Mouse (Mus musculus) limb, embryonic 10.5 days (tissue): ENCODE data around the gene Rhbdl1. TPM values are rescaled to one million over a fixed set of nuclear protein-coding genes. Genes with fewer than 3 reads are reported as not detected.

ENCODE experiments used
- DNase-seq: peaks from one replicate; pipeline ENCODE4 v3.0.0-alpha.2; 2017; ENCODE audit warnings: low spot score
- H3K27ac ChIP-seq: fragments of 300-500 bp; sonication (generic); 2 replicates; pipeline ENCODE4 v1.5.1; 2016; ENCODE audit warnings: mild to moderate bottlenecking
- H3K27me3 ChIP-seq: fragments of 300-500 bp; sonication (generic); 2 replicates; pipeline ENCODE4 v1.6.1; 2016; ENCODE audit warnings: low read depth, mild to moderate bottlenecking; ENCODE audit not compliant: poor library complexity, severe bottlenecking
- H3K36me3 ChIP-seq: fragments of 300-500 bp; sonication (generic); 2 replicates; pipeline ENCODE4 v1.6.1; 2016; ENCODE audit warnings: mild to moderate bottlenecking, moderate library complexity
- H3K4me1 ChIP-seq: fragments of 300-500 bp; sonication (generic); 2 replicates; pipeline ENCODE4 v1.6.1; 2016
- H3K4me3 ChIP-seq: fragments of 300-500 bp; sonication (generic); 2 replicates; pipeline ENCODE4 v1.5.1; 2016; ENCODE audit warnings: mild to moderate bottlenecking, moderate library complexity
- H3K9me3 ChIP-seq: fragments of 300-500 bp; sonication (generic); replicated peaks from 2 replicates; pipeline ENCODE4 v1.6.1; 2016; ENCODE audit warnings: mild to moderate bottlenecking
- WGBS: fragments of 180-500 bp; shearing (Covaris S2); methylation state at CpG from one replicate; pipeline ENCODE4 v1.1.7; 2016; 5-methylcytosine and 5-hydroxymethylcytosine counted together
- polyA plus RNA-seq: library from polyadenylated mRNA; unstranded; fragments of >200 nt; fragmentation: Nextera tagmentation; extraction: Ambion mirVana; gene quantifications from 2 replicates; pipeline ENCODE4 v1.2.1, GENCODE M21; 2016

The Rhbdl1 gene
- polyA plus RNA-seq, 1 experiment from 2014 or later, result 1.0 TPM

DNA sequence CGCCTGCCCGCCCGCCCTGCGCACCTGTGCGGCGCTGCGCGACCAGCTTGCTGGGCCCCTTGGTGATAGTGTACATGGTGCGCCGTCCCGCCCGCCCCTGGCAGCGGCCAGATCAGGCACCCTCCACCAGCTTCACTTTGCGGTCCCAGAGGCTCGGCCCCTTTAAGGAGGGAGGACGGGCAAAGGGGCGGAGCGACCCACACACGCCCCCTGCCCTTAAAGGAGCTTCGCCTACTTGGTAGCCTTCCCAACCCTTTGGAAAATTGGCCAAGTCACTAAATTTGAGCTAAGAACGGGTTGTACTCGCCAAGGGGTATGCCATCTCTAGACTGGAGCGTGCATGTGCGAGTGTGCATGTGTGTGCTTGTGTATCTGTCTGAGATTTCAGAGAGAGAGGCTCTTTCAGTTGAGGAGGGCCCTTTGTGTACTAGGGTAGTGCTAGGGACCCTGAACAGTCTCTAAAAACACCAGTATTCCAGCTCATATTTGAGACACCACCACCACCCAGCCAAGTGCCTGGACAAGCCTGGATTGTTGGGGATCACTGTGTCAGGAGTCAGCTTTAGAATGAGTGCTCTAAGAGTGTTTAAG, 31.6 kb upstream of the Rhbdl1 start, which contains the start of gene Mcrip2:
Gene Mcrip2, minus strand, starts transcription at position 164 of the 591 bp plus-strand sequence.
- Histone ChIP-seq H3K9me3 (no peaks in the 10 kb centered on the region), H3K4me3 (peak within 1 kb of the TSS; percentile 78), H3K27me3 (no peaks in the 10 kb centered on the region), H3K27ac (peak within 1 kb of the TSS; percentile 71), H3K36me3 (no peaks in the 10 kb centered on the region), H3K4me1 (peaks cover 29% of the 10 kb centered on the region)
- under 1% methylated on average over 24 of the region's 24 CpGs for WGBS
- no peak for DNase-seq

DNA sequence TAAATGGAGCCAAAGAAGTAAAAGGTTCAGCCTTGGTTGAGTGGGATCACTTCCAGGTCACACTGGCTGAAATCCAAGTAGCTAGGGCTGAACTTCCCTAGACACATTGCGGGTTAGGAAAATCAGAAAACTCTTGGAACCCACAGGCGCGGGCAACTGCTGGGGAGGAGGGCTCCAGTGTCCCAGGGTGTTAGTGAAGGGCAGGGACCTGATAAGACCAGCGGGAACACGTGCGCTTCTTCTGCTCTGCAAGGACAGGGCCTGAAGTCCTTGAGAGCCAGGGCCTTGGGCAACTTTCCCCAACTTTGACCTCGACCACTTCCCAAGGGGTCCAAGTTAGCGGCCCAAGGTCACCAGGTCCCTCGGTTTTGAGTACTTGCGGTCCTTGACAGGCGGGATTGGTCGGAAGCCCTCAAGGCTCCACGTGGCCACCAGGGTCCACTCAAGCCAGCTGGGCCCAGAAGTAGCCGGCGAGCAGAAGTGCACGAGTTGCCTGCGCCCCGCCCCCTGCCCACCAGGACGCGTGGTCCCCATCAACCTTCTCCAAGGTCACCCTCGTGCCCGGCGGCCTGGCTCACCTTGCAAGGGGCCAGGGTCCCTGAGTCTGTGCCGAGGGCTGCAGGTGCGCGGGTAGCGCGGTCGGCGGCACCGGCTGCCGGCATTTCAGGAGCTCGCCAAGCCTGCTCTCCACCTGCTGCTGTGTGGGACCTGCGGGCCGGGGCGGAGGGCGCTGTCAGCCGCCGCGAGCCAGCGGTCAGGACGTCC, 30.9 kb upstream of the Rhbdl1 start:
- no peaks in the 10 kb centered on the region for H3K36me3 ChIP-seq
- peak overlapping the region; percentile 78 for H3K4me3 ChIP-seq
- 1% methylated on average over 42 of the region's 42 CpGs for WGBS
- peaks cover 24% of the 10 kb centered on the region for H3K4me1 ChIP-seq
- no peaks in the 10 kb centered on the region for H3K9me3 ChIP-seq
- peak; percentile 83 for DNase-seq
- H3K27ac ChIP-seq, result peak overlapping the region; percentile 71
- H3K27me3 ChIP-seq, result no peaks in the 10 kb centered on the region

DNA sequence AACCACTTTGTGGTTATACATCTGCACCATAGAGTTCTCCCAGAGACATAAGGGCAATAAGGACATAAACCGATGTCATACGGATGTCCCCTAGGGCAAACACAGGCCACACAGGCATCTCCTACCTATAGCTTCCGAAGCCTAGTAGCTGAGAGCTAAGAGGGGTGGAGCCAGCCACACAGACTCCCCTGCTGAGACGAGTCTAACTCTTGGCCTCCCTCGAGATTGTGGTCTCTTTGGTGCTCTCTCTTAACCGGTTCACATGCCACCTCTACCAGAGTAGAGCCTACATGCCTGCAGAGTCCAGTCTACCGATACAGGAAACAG, 30.4 kb upstream of the Rhbdl1 start:
- DNase-seq, result no peak

DNA sequence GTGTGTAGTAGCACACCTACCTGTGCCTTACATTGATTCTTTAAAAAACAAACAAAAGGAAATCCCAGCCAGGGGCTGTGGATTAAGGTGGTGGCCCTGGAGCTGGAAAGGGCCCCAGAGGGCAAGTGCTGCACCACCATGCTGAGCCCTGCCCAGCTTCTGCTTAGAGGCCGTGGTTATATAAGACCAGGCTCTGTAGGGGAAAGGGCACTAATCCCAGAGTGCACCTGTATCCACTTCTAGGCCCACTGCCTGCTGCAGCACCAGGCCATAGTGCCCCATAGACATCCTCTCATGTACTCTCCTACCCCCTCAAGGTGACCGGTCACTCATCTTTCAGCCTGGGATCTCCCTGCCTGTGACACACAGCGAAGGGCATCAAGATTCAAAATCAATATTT, 29.1 kb upstream of the Rhbdl1 start:
- no peak overlapping the region for H3K4me3 ChIP-seq
- no peak for DNase-seq
- 94% methylated on average over 3 of the region's 3 CpGs for WGBS

More for the DNA sequence above, 30.4 kb upstream of the Rhbdl1 start:
- H3K4me1 ChIP-seq, result peaks cover 24% of the 10 kb centered on the region
- H3K27ac ChIP-seq, result peak overlapping the region; percentile 71
- H3K27me3 ChIP-seq, result no peaks in the 10 kb centered on the region
- WGBS, result 10% methylated on average over 7 of the region's 7 CpGs
- peak overlapping the region; percentile 78 for H3K4me3 ChIP-seq
- no peaks in the 10 kb centered on the region for H3K36me3 ChIP-seq
- H3K9me3 ChIP-seq, result no peaks in the 10 kb centered on the region

GRCm38 (mm10) chr17:25865288-25865687, 28.2 kb upstream of the Rhbdl1 start:
- Histone ChIP-seq H3K4me1 (peaks cover 44% of the 10 kb centered on the region), H3K27me3 (no peaks in the 10 kb centered on the region), H3K36me3 (no peaks in the 10 kb centered on the region), H3K27ac (0 out of 2 replicates have a peak overlapping the region, but pooled peaks have one; percentile 0), H3K9me3 (no peaks in the 10 kb centered on the region), H3K4me3 (no peak overlapping the region)
- WGBS, result 89% methylated on average over 11 of the region's 11 CpGs
- DNase-seq, result no peak

More for the DNA sequence above, 29.1 kb upstream of the Rhbdl1 start:
- Histone ChIP-seq H3K9me3 (no peaks in the 10 kb centered on the region), H3K27me3 (no peaks in the 10 kb centered on the region), H3K36me3 (no peaks in the 10 kb centered on the region), H3K27ac (no peak overlapping the region), H3K4me1 (peaks cover 35% of the 10 kb centered on the region)

- Histone ChIP-seq H3K27ac (no peak overlapping the region), H3K4me1 (peaks cover 53% of the 10 kb centered on the region), H3K9me3 (no peaks in the 10 kb centered on the region), H3K27me3 (no peaks in the 10 kb centered on the region), H3K4me3 (no peak overlapping the region), H3K36me3 (peaks cover 1% of the 10 kb centered on the region; the same call in 1 of the 2 replicates)
- no peak for DNase-seq
- 93% methylated on average over 14 of the region's 14 CpGs for WGBS
These were observed 27.2 kb upstream of the Rhbdl1 start for GRCm38 (mm10) chr17:25864311-25864710.

DNA sequence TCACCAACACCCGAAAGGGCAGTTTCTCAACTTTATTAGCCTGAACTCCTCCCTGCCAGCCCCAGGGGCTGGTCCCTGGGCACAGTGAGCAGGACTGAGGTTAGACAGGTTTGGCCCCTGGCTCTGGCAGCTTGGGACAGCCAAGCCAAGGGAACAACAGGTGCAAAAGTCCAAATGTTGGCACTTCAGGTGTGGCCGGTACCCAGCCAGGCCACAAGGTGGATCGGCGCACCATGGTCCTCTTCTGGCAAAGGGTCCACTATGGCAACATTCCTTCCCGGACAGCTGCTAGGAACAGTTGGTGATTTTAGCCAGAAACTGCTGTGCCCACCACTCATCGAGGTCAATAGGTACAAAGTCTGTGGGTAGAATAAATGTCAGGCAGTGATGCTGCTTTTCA, 26.6 kb upstream of the Rhbdl1 start:
- H3K4me3 ChIP-seq, result no peak overlapping the region
- H3K27ac ChIP-seq, result no peak overlapping the region
- WGBS, result 86% methylated on average over 6 of the region's 6 CpGs
- H3K36me3 ChIP-seq, result peaks cover 8% of the 10 kb centered on the region; the same call in 1 of the 2 replicates
- DNase-seq, result no peak
- no peaks in the 10 kb centered on the region for H3K27me3 ChIP-seq
- H3K9me3 ChIP-seq, result no peaks in the 10 kb centered on the region
- H3K4me1 ChIP-seq, result peaks cover 48% of the 10 kb centered on the region

DNA sequence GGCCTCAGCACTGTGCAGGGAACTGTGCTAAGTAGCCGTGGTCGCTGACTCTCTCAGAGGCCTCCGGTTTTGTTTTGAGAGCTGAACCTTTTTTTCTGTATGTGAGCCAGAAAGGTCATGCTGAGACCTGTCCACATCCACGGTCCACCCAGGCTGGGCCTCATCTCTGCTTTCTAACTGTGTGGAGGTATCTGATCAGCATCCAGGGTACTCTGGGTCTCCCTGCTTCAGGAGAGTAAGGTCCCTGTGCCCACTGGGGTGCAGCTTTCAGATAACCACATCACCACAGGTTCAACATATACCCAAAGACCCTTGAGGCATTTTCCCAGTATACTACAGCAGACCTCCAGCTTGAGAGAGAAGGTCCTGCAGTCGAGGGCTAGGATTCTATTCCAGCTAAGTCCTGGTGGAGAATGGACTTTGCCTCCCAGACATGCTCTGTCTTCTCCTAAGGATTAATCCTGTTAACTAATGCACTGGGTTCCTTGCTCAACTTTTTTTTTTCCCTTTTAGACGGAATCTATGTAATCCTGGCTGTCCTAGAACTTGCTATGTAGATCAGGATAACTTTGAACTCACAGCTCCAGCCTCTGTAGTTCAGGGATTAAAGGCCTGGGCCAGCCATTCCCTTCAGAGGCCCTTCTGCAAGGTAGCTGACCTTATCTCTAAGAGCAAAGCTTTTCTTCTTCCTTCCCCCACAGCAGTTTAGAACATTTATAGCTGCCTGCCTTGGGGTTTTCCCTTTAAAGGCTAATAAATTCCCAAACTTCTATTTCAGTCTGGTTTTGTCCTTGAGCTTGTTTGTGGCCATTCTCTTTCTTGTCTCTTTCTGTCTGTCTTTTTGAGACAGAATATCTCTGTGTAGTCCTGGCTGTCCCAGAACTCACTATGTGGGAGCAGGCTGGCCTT, 24.9 kb upstream of the Rhbdl1 start:
- H3K36me3 ChIP-seq, result peaks cover 14% of the 10 kb centered on the region
- 15% methylated on average over 6 of the region's 6 CpGs for WGBS
- H3K9me3 ChIP-seq, result no peaks in the 10 kb centered on the region
- DNase-seq, result no peak
- H3K4me1 ChIP-seq, result peaks cover 37% of the 10 kb centered on the region
- no peaks in the 10 kb centered on the region for H3K27me3 ChIP-seq
- H3K4me3 ChIP-seq, result peak overlapping the region; percentile 83
- H3K27ac ChIP-seq, result peak overlapping the region; percentile 95

GRCm38 (mm10) chr17:25860832-25861703, 24.0 kb upstream of the Rhbdl1 start, which contains the start of gene Wdr90:
TSS of gene Wdr90 (minus strand) at chr17:25861501.
- H3K9me3 ChIP-seq, result no peaks in the 10 kb centered on the region
- 4% methylated on average over 65 of the region's 65 CpGs for WGBS
- H3K36me3 ChIP-seq, result peaks cover 21% of the 10 kb centered on the region
- H3K4me3 ChIP-seq, result peak within 1 kb of the TSS; percentile 83
- DNase-seq, result peak; percentile 94
- no peaks in the 10 kb centered on the region for H3K27me3 ChIP-seq
- peaks cover 37% of the 10 kb centered on the region for H3K4me1 ChIP-seq
- peak within 1 kb of the TSS; percentile 95 for H3K27ac ChIP-seq

- no peak for DNase-seq
These were observed 23.1 kb upstream of the Rhbdl1 start for GRCm38 (mm10) chr17:25860229-25860628.

GRCm38 (mm10) chr17:25844396-25844901, 7.4 kb upstream of the Rhbdl1 start, which contains the start of gene Rhot2:
TSS of gene Rhot2 (minus strand) at chr17:25844851.
- peaks cover 83% of the 10 kb centered on the region for H3K36me3 ChIP-seq
- WGBS, result 1% methylated on average over 21 of the region's 21 CpGs
- H3K9me3 ChIP-seq, result no peaks in the 10 kb centered on the region
- peak; percentile 99 for DNase-seq
- H3K27ac ChIP-seq, result peak within 1 kb of the TSS; percentile 93
- H3K4me1 ChIP-seq, result peaks cover 29% of the 10 kb centered on the region
- H3K27me3 ChIP-seq, result no peaks in the 10 kb centered on the region
- peak within 1 kb of the TSS; percentile 95 for H3K4me3 ChIP-seq

More at GRCm38 (mm10) chr17:25860229-25860628, 23.1 kb upstream of the Rhbdl1 start:
- H3K4me1 ChIP-seq, result peaks cover 35% of the 10 kb centered on the region
- peaks cover 30% of the 10 kb centered on the region for H3K36me3 ChIP-seq
- H3K9me3 ChIP-seq, result no peaks in the 10 kb centered on the region
- 95% methylated on average over 6 of the region's 6 CpGs for WGBS
- peak overlapping the region; percentile 83 for H3K4me3 ChIP-seq
- H3K27me3 ChIP-seq, result no peaks in the 10 kb centered on the region
- peak overlapping the region; percentile 95; the same call in 1 of the 2 replicates for H3K27ac ChIP-seq
